Mouse (Mus musculus) hindbrain, embryonic 14.5 days (tissue): ENCODE results near the gene Ilf3. TPM values are rescaled to one million over a fixed set of nuclear protein-coding genes. Genes with fewer than 3 reads are reported as not detected.
"Not testable (repeated sequence)": the region's sequence is repeated elsewhere in the genome, so short reads cannot be mapped to it uniquely, and the experiment has no call there.

ENCODE experiments used
- ATAC-seq: fragments of 200-750 bp; cut with Nextera tagmentation; 2 replicates; pipeline ENCODE4 v1.8.0; 2017; ENCODE audit warnings: moderate number of reproducible peaks, mild to moderate bottlenecking, moderate TSS enrichment, moderate library complexity; ENCODE audit not compliant: low FRiP score
- DNase-seq: peaks from one replicate; pipeline ENCODE4 v3.0.0-alpha.2; 2015; ENCODE audit warnings: low spot score
- H3K27ac ChIP-seq: fragments of 300-500 bp; sonication (generic); 2 replicates; pipeline ENCODE4 v1.5.1; 2014; ENCODE audit warnings: mild to moderate bottlenecking, moderate library complexity
- H3K27me3 ChIP-seq: fragments of 300-500 bp; sonication (generic); 2 replicates; pipeline ENCODE4 v1.6.1; 2014; ENCODE audit warnings: mild to moderate bottlenecking, low read length, mixed read lengths; ENCODE audit not compliant: control insufficient read depth, insufficient read depth
- H3K36me3 ChIP-seq: fragments of 300-500 bp; sonication (generic); replicated peaks from 2 replicates; pipeline ENCODE4 v1.6.1; 2014; ENCODE audit not compliant: control insufficient read depth, insufficient read depth
- H3K4me1 ChIP-seq: fragments of 300-500 bp; sonication (generic); replicated peaks from 2 replicates; pipeline ENCODE4 v1.6.1; 2014; ENCODE audit warnings: antibody characterized with exemption, low read length, mixed read lengths; ENCODE audit not compliant: control insufficient read depth, insufficient read depth
- H3K4me2 ChIP-seq: fragments of 300-500 bp; sonication (generic); replicated peaks from 2 replicates; pipeline ENCODE4 v1.6.1; 2014; ENCODE audit warnings: mild to moderate bottlenecking, moderate library complexity
- H3K4me3 ChIP-seq: fragments of 300-500 bp; sonication (generic); replicated peaks from 2 replicates; pipeline ENCODE4 v1.5.1; 2014; ENCODE audit warnings: mild to moderate bottlenecking, low read length
- H3K9ac ChIP-seq: fragments of 300-500 bp; sonication (generic); 2 replicates; pipeline ENCODE4 v1.6.1; 2014
- H3K9me3 ChIP-seq: fragments of 300-500 bp; sonication (generic); 2 replicates; pipeline ENCODE4 v1.6.1; 2016; ENCODE audit warnings: low read length; ENCODE audit not compliant: control insufficient read depth
- WGBS: fragments of 180-500 bp; shearing (Covaris S2); extraction: QIAGEN DNeasy Blood & Tissue Kit; methylation state at CpG from one replicate; pipeline ENCODE4 v1.1.7; 2014; 5-methylcytosine and 5-hydroxymethylcytosine counted together
- polyA plus RNA-seq: library from polyadenylated mRNA; unstranded; fragments of >200 nt; fragmentation: Nextera tagmentation; extraction: Ambion mirVana; gene quantifications from 2 replicates; pipeline ENCODE4 v1.2.1, GENCODE M21; 2014

Ilf3 gene
- 188 and 201 TPM in 2 replicates for polyA plus RNA-seq

- peak within 1 kb of the TSS; percentile 83 for H3K9ac ChIP-seq
- H3K4me2 ChIP-seq = peak within 1 kb of the TSS; percentile 80
- H3K36me3 ChIP-seq = 0 out of 2 replicates have a peak, but pooled peaks cover 8% of the 10 kb centered on the region
- H3K27ac ChIP-seq = peak within 1 kb of the TSS; percentile 92
- H3K4me3 ChIP-seq = peak within 1 kb of the TSS; percentile 63
- no peaks in the 10 kb centered on the region for H3K27me3 ChIP-seq
- peak; percentile 90 for ATAC-seq
- WGBS = under 1% methylated on average over 45 of the region's 66 CpGs
- peak; percentile 100 for DNase-seq
- H3K4me1 ChIP-seq = peaks cover 25% of the 10 kb centered on the region
- H3K9me3 ChIP-seq = no peaks in the 10 kb centered on the region
These were observed at the start of gene Ilf3 for GRCm38 (mm10) chr9:21367357-21368111. TSS of gene Ilf3 (plus strand) at chr9:21367871.

- no peaks in the 10 kb centered on the region for H3K27me3 ChIP-seq
- no peak overlapping the region for H3K9ac ChIP-seq
- no peaks in the 10 kb centered on the region for H3K36me3 ChIP-seq
- H3K27ac ChIP-seq = no peak overlapping the region
- H3K4me1 ChIP-seq = peaks cover 20% of the 10 kb centered on the region
- DNase-seq = no peak
- H3K4me3 ChIP-seq = no peak overlapping the region
- no peak overlapping the region for H3K4me2 ChIP-seq
- WGBS = 96% methylated on average over 6 of the region's 6 CpGs
- no peak for ATAC-seq
- H3K9me3 ChIP-seq = no peaks in the 10 kb centered on the region
These were observed 48.9 kb upstream of the Ilf3 start for GRCm38 (mm10) chr9:21318792-21319191.

DNA sequence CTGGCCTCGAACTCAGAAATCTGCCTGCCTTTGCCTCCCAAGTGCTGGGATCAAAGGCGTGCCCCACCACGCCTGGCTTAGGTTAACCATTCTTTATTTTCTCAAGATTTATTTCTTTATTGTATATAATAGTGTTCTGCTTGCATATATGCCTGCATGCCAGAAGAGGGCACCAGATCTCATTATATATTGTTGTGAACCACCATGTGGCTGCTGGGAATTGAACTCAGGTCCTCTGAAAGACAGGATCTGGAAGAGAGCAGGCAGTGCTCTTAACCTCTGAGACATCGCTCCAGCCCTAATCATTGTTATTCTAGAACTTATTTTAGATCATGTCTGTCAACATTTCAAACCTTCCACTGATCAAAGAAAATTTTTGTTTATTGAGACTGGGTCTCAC, 48.2 kb upstream of the Ilf3 start:
- Histone ChIP-seq H3K36me3 (no peaks in the 10 kb centered on the region), H3K4me1 (peaks cover 20% of the 10 kb centered on the region), H3K4me2 (no peak overlapping the region), H3K27ac (no peak overlapping the region), H3K9me3 (no peaks in the 10 kb centered on the region), H3K9ac (no peak overlapping the region), H3K27me3 (no peaks in the 10 kb centered on the region), H3K4me3 (no peak overlapping the region)
- ATAC-seq (no peak), DNase-seq (no peak)
- WGBS = 97% methylated on average over 4 of the region's 4 CpGs

DNA sequence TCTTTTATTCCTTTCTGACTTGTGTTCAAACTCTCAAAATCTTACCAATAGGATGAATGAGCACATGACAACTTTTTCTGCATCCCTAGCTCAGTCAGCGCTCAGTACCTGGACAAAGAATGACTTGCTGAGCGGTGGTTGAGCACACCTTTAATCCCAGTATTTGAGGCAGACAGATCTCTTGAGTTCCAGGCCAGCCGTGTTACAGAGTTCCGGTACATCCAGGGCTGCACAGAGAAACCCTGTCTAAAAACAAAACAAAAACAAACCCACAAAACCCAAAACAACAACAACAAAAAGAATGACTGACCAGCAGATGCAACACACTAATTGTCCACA, 47.4 kb upstream of the Ilf3 start:
- DNase-seq (no peak), ATAC-seq (no peak; the same call in none of the 2 replicates)
- peak overlapping the region; percentile 63 for H3K4me3 ChIP-seq
- H3K9ac ChIP-seq = peak overlapping the region; percentile 65
- no peak overlapping the region for H3K27ac ChIP-seq
- H3K36me3 ChIP-seq = no peaks in the 10 kb centered on the region
- H3K9me3 ChIP-seq = no peaks in the 10 kb centered on the region
- peaks cover 20% of the 10 kb centered on the region for H3K4me1 ChIP-seq
- WGBS = 27% methylated on average over 4 of the region's 4 CpGs
- H3K4me2 ChIP-seq = peak overlapping the region; percentile 93
- no peaks in the 10 kb centered on the region for H3K27me3 ChIP-seq

DNA sequence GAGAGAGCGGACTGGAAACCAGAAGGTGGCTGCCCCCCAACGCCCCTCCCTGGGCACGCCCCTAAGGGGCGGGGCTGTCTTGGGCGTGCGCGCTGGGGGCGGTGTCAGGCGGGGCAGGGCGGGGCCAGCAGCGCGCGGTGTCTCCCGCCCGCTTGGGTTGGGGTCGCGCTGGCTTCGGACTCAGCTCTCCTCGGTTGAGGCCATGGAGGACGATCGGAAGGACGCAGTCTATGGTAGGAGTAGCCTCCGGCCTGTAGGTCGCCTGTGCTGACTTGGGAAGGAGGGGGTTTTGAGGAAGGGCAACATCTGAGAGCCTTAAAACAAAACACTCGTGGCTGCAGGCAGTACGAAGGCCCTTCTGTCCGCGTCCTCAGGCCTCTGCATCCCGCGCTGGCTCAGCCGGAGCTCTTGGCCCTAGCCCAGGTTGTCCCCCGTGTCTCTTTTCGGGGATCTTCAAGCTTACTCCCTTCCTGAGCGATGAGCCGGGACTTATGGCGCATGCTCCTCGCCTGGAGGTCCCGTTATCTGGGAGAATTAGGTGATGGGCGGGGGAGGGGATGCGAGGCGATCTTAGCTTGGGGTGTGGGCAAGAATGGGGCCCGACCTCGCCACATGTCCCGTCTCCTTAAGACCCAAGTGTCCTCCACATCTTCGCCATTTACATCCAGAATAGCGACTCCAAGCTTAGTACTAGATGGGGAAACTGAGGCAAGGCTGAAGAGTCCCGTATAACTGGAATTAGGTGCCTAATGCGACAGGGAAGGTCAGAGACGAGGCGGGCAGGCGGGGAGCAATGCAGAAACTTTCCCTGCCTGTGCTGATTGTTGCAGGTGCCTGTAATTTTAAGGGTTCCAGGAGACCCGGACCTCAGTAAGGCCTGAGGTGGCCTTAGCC, 46.8 kb upstream of the Ilf3 start, which contains the start of gene Slc44a2:
Gene Slc44a2 (plus strand): TSS at position 80 of the 894 bp plus-strand sequence.
- Histone ChIP-seq H3K4me2 (peak within 1 kb of the TSS; percentile 93), H3K4me1 (peaks cover 20% of the 10 kb centered on the region), H3K9me3 (no peaks in the 10 kb centered on the region), H3K27ac (0 out of 2 replicates have a peak within 1 kb of the TSS, but pooled peaks have one; percentile 32), H3K4me3 (peak within 1 kb of the TSS; percentile 63), H3K36me3 (no peaks in the 10 kb centered on the region), H3K27me3 (no peaks in the 10 kb centered on the region), H3K9ac (peak within 1 kb of the TSS; percentile 65)
- DNase-seq = peak; percentile 83
- ATAC-seq = peak; percentile 93
- whole genome bisulfite sequencing = under 1% methylated on average over 52 of the region's 52 CpGs

DNA sequence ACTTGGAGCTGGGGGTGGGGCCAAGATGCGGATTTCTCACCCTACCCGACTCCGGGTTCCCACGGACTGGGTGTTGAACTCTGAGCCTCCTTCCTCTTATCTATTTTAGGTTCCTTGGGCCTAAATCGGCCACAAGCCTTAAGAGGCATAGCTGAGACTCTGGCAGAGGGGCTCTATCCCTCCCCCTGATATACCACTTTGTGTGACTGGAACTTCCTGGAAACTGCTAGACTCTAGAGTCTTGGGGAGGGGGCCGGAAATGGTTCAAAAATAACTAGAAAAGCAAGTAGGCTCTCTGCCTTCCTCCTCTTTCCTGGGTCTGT, 46.2 kb upstream of the Ilf3 start:
- Histone ChIP-seq H3K36me3 (no peaks in the 10 kb centered on the region), H3K9ac (peak overlapping the region; percentile 65), H3K4me1 (peaks cover 20% of the 10 kb centered on the region), H3K9me3 (no peaks in the 10 kb centered on the region), H3K4me2 (peak overlapping the region; percentile 93), H3K27ac (no peak overlapping the region), H3K4me3 (peak overlapping the region; percentile 63), H3K27me3 (no peaks in the 10 kb centered on the region)
- no peak for DNase-seq
- ATAC-seq = no peak
- 16% methylated on average over 6 of the region's 6 CpGs for WGBS

DNA sequence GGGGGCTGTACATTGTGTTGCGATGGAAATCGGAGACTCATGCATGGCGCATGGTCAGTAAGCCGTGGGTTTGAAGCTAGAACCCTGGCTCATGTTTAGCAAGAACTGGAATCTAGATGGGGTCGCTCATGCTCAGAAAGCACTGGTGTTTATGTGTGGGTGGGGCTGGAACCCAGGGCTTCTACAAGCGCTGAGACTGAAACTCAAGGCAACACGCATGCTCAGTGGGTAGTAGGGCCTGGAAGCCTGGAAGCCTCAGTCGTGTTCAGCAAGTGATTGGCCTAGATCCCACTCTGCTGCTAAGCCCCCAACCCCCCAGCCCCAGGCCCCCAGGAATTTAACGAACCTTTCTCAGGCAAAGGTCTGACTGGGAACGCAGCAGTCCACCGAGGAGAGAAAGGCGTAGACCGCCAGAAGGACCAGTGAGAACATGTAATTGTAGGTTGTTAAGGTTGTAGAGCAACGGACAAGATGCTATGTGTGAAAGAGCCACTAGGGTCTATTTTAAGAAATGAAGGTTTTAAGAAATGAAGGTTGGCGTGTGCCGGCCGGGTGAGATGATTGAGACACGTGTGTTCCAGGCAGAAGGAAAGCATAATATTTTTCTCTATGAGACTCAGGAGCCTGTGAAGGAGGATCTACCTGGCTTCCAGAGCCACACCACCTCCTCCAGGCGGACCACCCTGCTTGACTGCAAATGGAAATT, 45.3 kb upstream of the Ilf3 start:
- Histone ChIP-seq H3K4me2 (peak overlapping the region; percentile 93), H3K4me3 (no peak overlapping the region; the same call in 1 of the 2 replicates), H3K27me3 (no peaks in the 10 kb centered on the region), H3K4me1 (peaks cover 20% of the 10 kb centered on the region), H3K9ac (no peak overlapping the region), H3K9me3 (no peaks in the 10 kb centered on the region), H3K27ac (no peak overlapping the region), H3K36me3 (no peaks in the 10 kb centered on the region)
- DNase-seq = no peak
- 85% methylated on average over 19 of the region's 19 CpGs for WGBS
- ATAC-seq = no peak

- peak overlapping the region; percentile 93; the same call in 1 of the 2 replicates for H3K4me2 ChIP-seq
- ATAC-seq = not testable (repeated sequence)
These were observed 44.8 kb upstream of the Ilf3 start for GRCm38 (mm10) chr9:21322917-21323297.

GRCm38 (mm10) chr9:21324269-21324668, 43.4 kb upstream of the Ilf3 start:
- no peak for DNase-seq
- Histone ChIP-seq H3K4me3 (no peak overlapping the region), H3K9me3 (no peaks in the 10 kb centered on the region), H3K36me3 (no peaks in the 10 kb centered on the region), H3K9ac (no peak overlapping the region), H3K27me3 (no peaks in the 10 kb centered on the region), H3K4me1 (peaks cover 20% of the 10 kb centered on the region), H3K4me2 (no peak overlapping the region), H3K27ac (no peak overlapping the region)
- WGBS = 96% methylated on average over 11 of the region's 11 CpGs
- ATAC-seq = no peak

More at GRCm38 (mm10) chr9:21322917-21323297, 44.8 kb upstream of the Ilf3 start:
- 93% methylated on average over 7 of the region's 8 CpGs for whole genome bisulfite sequencing
- H3K9me3 ChIP-seq, H3K9ac ChIP-seq, H3K36me3 ChIP-seq, H3K27me3 ChIP-seq, H3K4me3 ChIP-seq, H3K27ac ChIP-seq, DNase-seq: not testable (repeated sequence)
- peaks cover 20% of the 10 kb centered on the region for H3K4me1 ChIP-seq
